In genomic region chr7:6973566-6973965, GRCm38 (mm10) we compare ENCODE assay signal across 23 mouse cellular contexts. TPM values are rescaled to one million over a fixed set of nuclear protein-coding genes. Genes with fewer than 3 reads are reported as not detected.
"Had no signal": no experiment of that assay in that cellular context is flagged by ENCODE, and none has a peak within 500 bp of the region (broad histone marks: within the 10 kb centered on the region; RNA-seq: fewer than 3 reads in every experiment).

No protein-coding gene starts in this region.

- H3K4me1 ChIP-seq: neural tube, embryonic 12.5 days; neural tube, embryonic 13.5 days; neural tube, embryonic 15.5 days; stomach, embryonic 15.5 days had no signal

- H3K36me3 ChIP-seq: neural tube, embryonic 12.5 days; neural tube, embryonic 13.5 days; neural tube, embryonic 15.5 days; stomach, embryonic 15.5 days had no signal

- DNase-seq: retina, postnatal 1 day; right cerebral cortex, adult 18-20 months; right cerebral cortex, postnatal 14 days; right cerebral cortex, postnatal 25 days; right cerebral cortex, postnatal 4 days; spleen, adult 18-20 months; thymus, adult 18-20 months; thymus, adult 2 months; thymus, postnatal 14 days; thymus, postnatal 25 days; thymus, postnatal 36 days; thymus, postnatal 4 days had no signal

- H3K9me3 ChIP-seq: neural tube, embryonic 15.5 days; stomach, embryonic 15.5 days had no signal

- H3K27ac ChIP-seq: neural tube, embryonic 12.5 days; neural tube, embryonic 13.5 days; neural tube, embryonic 15.5 days; stomach, embryonic 15.5 days; stomach, postnatal 0 days had no signal

- H3K4me3 ChIP-seq: neural tube, embryonic 12.5 days; neural tube, embryonic 13.5 days; neural tube, embryonic 15.5 days; stomach, embryonic 15.5 days had no signal

- H3K27me3 ChIP-seq: neural tube, embryonic 12.5 days; neural tube, embryonic 13.5 days; neural tube, embryonic 15.5 days; stomach, embryonic 15.5 days had no signal

RNA-seq across cellular contexts. Expression of gene Aurkc, which starts 21.5 kb away (rescaled TPM):
- polyA plus RNA-seq: neural tube, embryonic 13.5 days; neural tube, embryonic 14.5 days; neural tube, embryonic 15.5 days; small intestine, adult 2 months; spleen, adult 2 months; stomach, embryonic 14.5 days; stomach, embryonic 15.5 days; stomach, embryonic 16.5 days; stomach, postnatal 0 days; thymus, adult 2 months; thymus, postnatal 0 days had no signal
